Mouse (Mus musculus): ENCODE results near the gene Hapln1. TPM values are rescaled to one million over a fixed set of nuclear protein-coding genes. Genes with fewer than 3 reads are reported as not detected.

Hapln1 gene
- total RNA-seq (2021) = 10 to 100 TPM; 10.7 to 12.6 TPM

- intact Hi-C loops (cut with DNase I) = loop anchor here (10.0 kb wide), 1 partner anchor 715 kb away; the partner anchor contains the start of gene Edil3
Observed at GRCm38 (mm10) chr13:89539205-89539886, at the start of gene Hapln1. TSS of gene Hapln1 (plus strand) at chr13:89539796.

GRCm38 (mm10) chr13:89493169-89493568, 46.4 kb upstream of the Hapln1 start:
- intact Hi-C loops (cut with DNase I) = no loop called here
- no peak for DNase-seq

More at GRCm38 (mm10) chr13:89539205-89539886, at the start of gene Hapln1:
- DNase-seq = peak; percentile 76

GRCm38 (mm10) chr13:89493678-89494077, 45.9 kb upstream of the Hapln1 start:
- intact Hi-C loops (cut with DNase I) = no loop called here
- no peak for DNase-seq

- no peak for DNase-seq
- intact Hi-C loops (cut with DNase I) = no loop called here
Observed at GRCm38 (mm10) chr13:89496569-89496968, 43.0 kb upstream of the Hapln1 start.

- intact Hi-C loops (cut with DNase I) = no loop called here
- no peak for DNase-seq
Observed at GRCm38 (mm10) chr13:89499419-89499818, 40.2 kb upstream of the Hapln1 start.

GRCm38 (mm10) chr13:89521507-89521908, 18.1 kb upstream of the Hapln1 start:
- DNase-seq = no peak

GRCm38 (mm10) chr13:89528716-89529115, 10.9 kb upstream of the Hapln1 start:
- DNase-seq = peak; percentile 3
- intact Hi-C loops (cut with DNase I) = no loop called here

More at GRCm38 (mm10) chr13:89521507-89521908, 18.1 kb upstream of the Hapln1 start:
- intact Hi-C loops (cut with DNase I) = no loop called here

GRCm38 (mm10) chr13:89530386-89530785, 9.2 kb upstream of the Hapln1 start:
- intact Hi-C loops (cut with DNase I) = loop anchor here (10.0 kb wide), 1 partner anchor 706 kb away; the partner anchor contains the start of gene Edil3
- DNase-seq = no peak

GRCm38 (mm10) chr13:89539887-89540264, 280 bp downstream of the Hapln1 start:
- intact Hi-C loops (cut with DNase I) = loop anchor here (10.0 kb wide), 1 partner anchor 715 kb away; the partner anchor contains the start of gene Edil3

GRCm38 (mm10) chr13:89540301-89540982, 846 bp downstream of the Hapln1 start:
- DNase-seq = no peak
- intact Hi-C loops (cut with DNase I) = no loop called here

More at GRCm38 (mm10) chr13:89539887-89540264, 280 bp downstream of the Hapln1 start:
- DNase-seq = no peak

- DNase-seq = peak; percentile 26
Observed at GRCm38 (mm10) chr13:89543003-89543402, 3.4 kb downstream of the Hapln1 start.

GRCm38 (mm10) chr13:89548203-89548740, 8.7 kb downstream of the Hapln1 start:
- peak; percentile 60 for DNase-seq
- intact Hi-C loops (cut with DNase I) = loop anchor here (5.0 kb wide), 1 partner anchor 89 kb away; no protein-coding TSS in a partner anchor

More at GRCm38 (mm10) chr13:89543003-89543402, 3.4 kb downstream of the Hapln1 start:
- intact Hi-C loops (cut with DNase I) = no loop called here

- intact Hi-C loops (cut with DNase I) = loop anchor here (5.0 kb wide), 1 partner anchor 88 kb away; no protein-coding TSS in a partner anchor
- DNase-seq = no peak
Observed at GRCm38 (mm10) chr13:89549507-89549906, 9.9 kb downstream of the Hapln1 start.

- DNase-seq = peak; percentile 15
- intact Hi-C loops (cut with DNase I) = loop anchor here (10.0 kb wide), 2 partner anchors 1293 to 1333 kb away; no protein-coding TSS in a partner anchor
Observed at GRCm38 (mm10) chr13:89551502-89551901, 11.9 kb downstream of the Hapln1 start.

- no peak for DNase-seq
- intact Hi-C loops (cut with DNase I) = no loop called here
Observed at GRCm38 (mm10) chr13:89564518-89564917, 24.9 kb downstream of the Hapln1 start.

GRCm38 (mm10) chr13:89566300-89566699, 26.7 kb downstream of the Hapln1 start:
- intact Hi-C loops (cut with DNase I) = no loop called here
- DNase-seq = no peak

GRCm38 (mm10) chr13:89579115-89579514, 39.5 kb downstream of the Hapln1 start:
- no peak for DNase-seq
- intact Hi-C loops (cut with DNase I) = no loop called here

GRCm38 (mm10) chr13:89583138-89583746, 43.6 kb downstream of the Hapln1 start:
- intact Hi-C loops (cut with DNase I) = no loop called here
- no peak for DNase-seq

GRCm38 (mm10) chr13:89583747-89584738, 44.4 kb downstream of the Hapln1 start:
- DNase-seq = no peak
- intact Hi-C loops (cut with DNase I) = no loop called here

GRCm38 (mm10) chr13:89585144-89585543, 45.5 kb downstream of the Hapln1 start:
- DNase-seq = no peak
- intact Hi-C loops (cut with DNase I) = no loop called here
